Mouse (Mus musculus) intestine, embryonic 16.5 days (tissue): ENCODE measurements around the gene Ptgr1. TPM values are rescaled to one million over a fixed set of nuclear protein-coding genes. Genes with fewer than 3 reads are reported as not detected.
A peak's percentile ranks its signal among the peaks of the same experiment; 100 is the strongest.

Experiments
- ATAC-seq: fragments of 200-750 bp; cut with Nextera tagmentation; 2 replicates; pipeline ENCODE4 v1.8.0; 2017; ENCODE audit warnings: moderate TSS enrichment, moderate library complexity
- H3K27ac ChIP-seq: fragments of 300-500 bp; sonication (generic); 2 replicates; pipeline ENCODE4 v1.5.1; 2014; ENCODE audit warnings: mild to moderate bottlenecking, low read length
- H3K27me3 ChIP-seq: fragments of 300-500 bp; sonication (generic); replicated peaks from 2 replicates; pipeline ENCODE4 v1.6.1; 2014; ENCODE audit warnings: low read length, control low read depth, mixed read lengths; ENCODE audit not compliant: control insufficient read depth, insufficient read depth
- H3K36me3 ChIP-seq: fragments of 300-500 bp; sonication (generic); 2 replicates; pipeline ENCODE4 v1.6.1; 2014; ENCODE audit warnings: low read length, control low read depth; ENCODE audit not compliant: control insufficient read depth, insufficient read depth
- H3K4me1 ChIP-seq: fragments of 300-500 bp; sonication (generic); 2 replicates; pipeline ENCODE4 v1.6.1; 2014; ENCODE audit warnings: low read length, control low read depth, mixed read lengths; ENCODE audit not compliant: control insufficient read depth, insufficient read depth
- H3K4me2 ChIP-seq: fragments of 300-500 bp; sonication (generic); 2 replicates; pipeline ENCODE4 v1.6.1; 2014; ENCODE audit warnings: low read depth, low read length, control low read depth
- H3K4me3 ChIP-seq: fragments of 300-500 bp; sonication (generic); 2 replicates; pipeline ENCODE4 v1.5.1; 2014; ENCODE audit warnings: mild to moderate bottlenecking, low read length
- H3K9ac ChIP-seq: fragments of 300-500 bp; sonication (generic); 2 replicates; pipeline ENCODE4 v1.6.1; 2014; ENCODE audit warnings: low read depth, low read length
- H3K9me3 ChIP-seq: fragments of 300-500 bp; sonication (generic); 2 replicates; pipeline ENCODE4 v1.6.1; 2016; ENCODE audit warnings: low read length, control low read depth; ENCODE audit not compliant: control insufficient read depth
- WGBS: fragments of 180-500 bp; shearing (Covaris S2); extraction: QIAGEN DNeasy Blood & Tissue Kit; methylation state at CpG from one replicate; pipeline ENCODE4 v1.1.7; 2014; 5-methylcytosine and 5-hydroxymethylcytosine counted together
- polyA plus RNA-seq: library from polyadenylated mRNA; unstranded; fragments of >200 nt; fragmentation: Nextera tagmentation; extraction: Ambion mirVana; gene quantifications from 2 replicates; pipeline ENCODE4 v1.2.1, GENCODE M21; 2015

Gene Ptgr1
- 44.9 and 45.5 TPM in 2 replicates for polyA plus RNA-seq

DNA sequence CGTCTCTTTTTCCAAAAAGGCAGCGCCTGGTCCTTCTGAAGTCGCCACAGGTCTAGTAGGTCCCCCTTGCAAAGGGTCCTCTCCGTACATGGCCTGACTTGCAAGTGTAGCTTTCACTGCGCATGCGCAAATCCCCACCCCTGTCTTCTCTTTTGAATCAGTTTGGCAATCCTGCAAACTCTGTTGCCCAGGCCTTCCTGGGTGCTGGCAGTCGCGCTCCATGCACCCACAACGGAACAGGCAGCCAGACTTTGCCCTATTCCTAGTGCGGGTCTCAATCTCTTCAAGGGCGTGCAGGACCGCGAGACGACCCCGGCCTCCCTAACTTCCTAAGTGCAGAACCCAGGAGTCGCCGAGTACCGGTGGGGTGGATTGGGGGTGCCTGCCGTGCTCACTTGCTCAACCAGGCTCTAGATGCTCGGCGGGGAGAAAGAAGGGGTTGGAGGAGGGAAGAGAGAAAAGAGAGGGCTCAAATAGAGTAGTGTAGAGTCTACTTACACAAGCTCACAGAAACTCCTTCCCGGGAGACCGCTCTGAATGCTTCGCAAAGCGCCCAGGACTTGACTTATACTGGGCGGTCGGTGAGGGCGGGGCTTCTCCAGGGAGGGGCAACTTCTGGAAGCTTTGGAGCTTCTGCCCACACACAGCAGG lies at the start of gene Ptgr1:
Gene Ptgr1 (minus strand): TSS at position 580 of the 651 bp plus-strand sequence.
- ATAC-seq: peak; percentile 84
- 1% methylated on average over 28 of the region's 28 CpGs for WGBS
- Histone ChIP-seq H3K4me1 (0 out of 2 replicates have a peak, but pooled peaks cover 4% of the 10 kb centered on the region), H3K9ac (peak within 1 kb of the TSS; percentile 71), H3K36me3 (no peaks in the 10 kb centered on the region), H3K27me3 (no peaks in the 10 kb centered on the region), H3K9me3 (no peaks in the 10 kb centered on the region), H3K27ac (peak within 1 kb of the TSS; percentile 50), H3K4me2 (peak within 1 kb of the TSS; percentile 74), H3K4me3 (peak within 1 kb of the TSS; percentile 65)

DNA sequence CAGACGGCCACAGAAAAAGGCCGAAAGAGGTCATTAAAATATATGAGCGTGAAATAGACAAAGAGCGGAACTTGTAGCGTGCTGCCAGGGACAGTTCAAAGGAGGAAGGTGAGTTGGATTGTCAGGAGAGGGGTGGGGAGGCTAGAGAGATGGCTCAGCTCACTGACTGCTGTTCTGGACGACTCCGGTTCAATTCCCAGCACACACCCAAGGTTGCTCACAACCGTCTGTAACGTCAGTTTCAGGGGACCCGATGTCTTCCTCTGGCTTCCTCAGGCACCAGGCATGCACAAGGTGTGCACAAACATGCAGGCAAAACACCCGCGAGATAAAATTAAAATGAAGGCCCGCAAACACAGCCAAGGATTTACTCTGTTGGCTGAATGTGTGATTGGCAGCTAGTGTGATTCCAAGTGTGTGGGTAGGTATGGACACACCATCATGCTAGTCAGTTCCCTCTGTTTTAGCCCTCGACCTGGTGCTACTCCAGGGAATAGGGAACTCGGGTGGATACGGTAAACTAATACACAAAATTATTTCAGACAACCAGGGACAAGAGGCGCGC lies 48.9 kb upstream of the Ptgr1 start:
- Histone ChIP-seq H3K4me1 (peaks cover 10% of the 10 kb centered on the region), H3K27me3 (no peaks in the 10 kb centered on the region), H3K4me2 (peak overlapping the region; percentile 55), H3K27ac (no peak overlapping the region), H3K9ac (peak overlapping the region; percentile 94; the same call in 1 of the 2 replicates), H3K36me3 (0 out of 2 replicates have a peak, but pooled peaks cover 4% of the 10 kb centered on the region), H3K4me3 (peak overlapping the region; percentile 91), H3K9me3 (no peaks in the 10 kb centered on the region)
- no peak for ATAC-seq
- WGBS: 64% methylated on average over 18 of the region's 18 CpGs

DNA sequence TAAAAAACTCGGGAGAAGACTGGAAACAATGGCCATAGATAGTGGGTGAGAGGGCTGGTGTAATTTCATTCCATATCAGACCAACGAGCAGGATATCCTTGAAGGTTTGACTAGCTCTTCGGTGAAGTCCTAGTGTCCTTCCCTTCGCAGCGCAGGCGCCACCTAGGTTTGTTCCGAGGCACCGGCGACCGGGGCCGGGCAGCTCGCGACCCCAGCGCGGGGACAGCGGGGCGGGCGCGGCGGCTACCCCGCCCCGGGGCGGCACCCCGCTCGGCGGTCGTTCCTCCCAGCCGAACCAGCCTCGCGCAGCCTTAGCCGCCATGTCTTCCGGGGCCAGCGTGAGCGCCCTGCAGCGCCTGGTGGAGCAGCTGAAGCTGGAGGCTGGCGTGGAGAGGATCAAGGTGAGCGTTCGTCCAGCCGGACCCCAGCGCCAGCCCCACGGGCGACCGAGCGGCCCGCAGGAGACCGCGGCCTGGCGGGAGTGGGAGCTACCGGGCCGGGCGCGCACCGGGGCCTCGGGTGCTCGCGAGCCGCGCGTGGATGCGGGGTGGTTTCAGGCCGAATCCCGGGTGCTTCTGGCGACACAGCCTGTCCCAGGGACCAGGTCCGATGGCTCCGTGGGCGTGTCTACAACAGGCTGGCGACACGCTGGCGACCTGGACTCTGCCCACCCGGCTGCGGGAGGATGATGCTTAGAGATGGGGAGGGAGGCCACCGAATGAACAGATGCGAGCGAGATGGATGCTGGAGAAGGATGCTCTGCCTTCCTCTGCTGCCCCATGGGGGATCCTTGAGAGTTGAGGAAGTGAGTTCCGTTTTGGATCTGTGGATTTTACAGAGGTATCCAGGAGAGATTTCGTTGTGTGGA lies 48.2 kb upstream of the Ptgr1 start, which contains the start of gene Gng10:
Gene Gng10 (plus strand): TSS at position 171 of the 868 bp plus-strand sequence.
- H3K4me3 ChIP-seq: peak within 1 kb of the TSS; percentile 91
- H3K9me3 ChIP-seq: no peaks in the 10 kb centered on the region
- ATAC-seq: peak; percentile 95
- peak within 1 kb of the TSS; percentile 69 for H3K27ac ChIP-seq
- peaks cover 10% of the 10 kb centered on the region for H3K4me1 ChIP-seq
- H3K9ac ChIP-seq: peak within 1 kb of the TSS; percentile 94
- H3K27me3 ChIP-seq: no peaks in the 10 kb centered on the region
- WGBS: 9% methylated on average over 75 of the region's 76 CpGs
- peak within 1 kb of the TSS; percentile 55 for H3K4me2 ChIP-seq
- 0 out of 2 replicates have a peak, but pooled peaks cover 4% of the 10 kb centered on the region for H3K36me3 ChIP-seq

DNA sequence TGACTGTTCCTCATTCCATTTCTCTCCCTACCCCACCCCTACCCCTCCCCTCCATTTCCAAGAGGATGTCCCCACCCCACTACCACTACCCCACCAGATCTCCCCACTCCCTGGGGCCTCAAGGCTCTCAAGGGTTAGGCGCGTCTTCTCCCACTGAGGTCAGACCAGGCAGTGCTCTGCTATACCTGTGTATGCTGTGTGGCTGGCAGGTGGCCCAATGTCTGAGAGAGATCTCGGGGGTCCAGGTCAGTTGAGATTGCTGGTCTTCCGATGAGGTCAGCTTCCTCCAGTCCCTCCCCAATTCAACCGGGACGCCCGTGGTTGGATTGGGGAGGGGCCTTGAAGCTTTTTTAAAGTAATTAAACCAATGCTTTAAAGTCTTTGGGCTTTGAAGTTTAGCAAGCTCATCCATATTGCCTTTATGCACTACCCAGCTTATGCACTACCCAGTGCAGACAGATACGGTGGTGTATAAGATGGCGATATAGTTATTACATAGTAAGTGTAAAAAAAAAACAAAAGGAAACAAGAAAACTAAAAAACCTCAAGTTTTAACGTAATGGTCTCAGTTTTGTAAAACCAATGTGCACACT lies 47.5 kb upstream of the Ptgr1 start:
- H3K4me2 ChIP-seq: peak overlapping the region; percentile 55
- no peak overlapping the region for H3K27ac ChIP-seq
- peak overlapping the region; percentile 91 for H3K4me3 ChIP-seq
- H3K9me3 ChIP-seq: no peaks in the 10 kb centered on the region
- no peaks in the 10 kb centered on the region for H3K36me3 ChIP-seq
- ATAC-seq: no peak
- H3K27me3 ChIP-seq: no peaks in the 10 kb centered on the region
- peaks cover 10% of the 10 kb centered on the region for H3K4me1 ChIP-seq
- peak overlapping the region; percentile 94; the same call in 1 of the 2 replicates for H3K9ac ChIP-seq
- WGBS: 79% methylated on average over 10 of the region's 10 CpGs

DNA sequence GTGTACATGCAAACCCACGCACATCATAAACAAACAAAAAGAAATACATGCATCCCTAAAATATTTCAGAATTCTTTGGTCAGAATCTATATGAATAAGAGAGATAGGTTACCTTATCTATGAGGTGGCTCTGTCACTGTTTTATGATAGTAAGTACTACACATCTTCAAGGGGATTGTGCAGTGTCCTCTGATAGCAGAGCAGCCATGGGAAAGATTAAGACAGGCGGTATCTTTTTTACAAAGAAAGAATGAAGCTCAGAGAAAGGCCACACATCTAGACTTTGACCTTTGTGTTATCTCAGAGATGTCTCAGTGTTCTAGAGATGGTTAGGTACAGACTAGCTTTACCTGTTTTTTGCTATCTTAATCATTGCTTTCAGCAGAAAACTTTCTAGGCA lies 30.0 kb upstream of the Ptgr1 start:
- no peak overlapping the region for H3K27ac ChIP-seq
- no peak overlapping the region for H3K4me3 ChIP-seq
- ATAC-seq: 0 out of 2 replicates have a peak, but pooled peaks have one; percentile 38
- H3K4me1 ChIP-seq: no peaks in the 10 kb centered on the region; the same call in 1 of the 2 replicates
- no peaks in the 10 kb centered on the region for H3K9me3 ChIP-seq
- H3K27me3 ChIP-seq: no peaks in the 10 kb centered on the region
- WGBS: 76% methylated on average over 2 of the region's 2 CpGs
- no peak overlapping the region for H3K4me2 ChIP-seq
- H3K9ac ChIP-seq: no peak overlapping the region
- H3K36me3 ChIP-seq: no peaks in the 10 kb centered on the region

DNA sequence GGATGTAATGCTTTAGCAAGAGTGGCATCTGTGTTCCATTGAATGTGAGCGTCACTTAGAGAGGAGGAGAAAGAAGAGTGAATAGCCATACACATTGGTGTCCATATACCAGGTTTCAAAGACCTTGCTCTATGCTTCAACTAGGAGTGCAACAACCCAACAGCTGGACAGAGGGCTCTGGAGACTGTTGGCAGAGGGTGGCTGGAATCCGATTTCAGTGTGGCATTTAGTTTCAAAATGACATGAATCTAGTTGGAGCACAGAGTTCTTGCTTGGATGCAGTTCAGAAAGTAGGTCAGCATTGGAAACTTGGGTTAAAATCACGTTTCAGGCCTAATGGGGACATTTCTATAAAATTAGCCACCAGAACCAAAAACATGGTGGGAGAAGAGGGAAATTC lies 28.3 kb upstream of the Ptgr1 start:
- no peaks in the 10 kb centered on the region for H3K9me3 ChIP-seq
- no peak overlapping the region for H3K4me3 ChIP-seq
- H3K36me3 ChIP-seq: no peaks in the 10 kb centered on the region
- ATAC-seq: no peak
- H3K27ac ChIP-seq: no peak overlapping the region
- 90% methylated on average over 3 of the region's 3 CpGs for WGBS
- no peak overlapping the region for H3K9ac ChIP-seq
- no peaks in the 10 kb centered on the region; the same call in 1 of the 2 replicates for H3K4me1 ChIP-seq
- no peaks in the 10 kb centered on the region for H3K27me3 ChIP-seq
- H3K4me2 ChIP-seq: no peak overlapping the region

DNA sequence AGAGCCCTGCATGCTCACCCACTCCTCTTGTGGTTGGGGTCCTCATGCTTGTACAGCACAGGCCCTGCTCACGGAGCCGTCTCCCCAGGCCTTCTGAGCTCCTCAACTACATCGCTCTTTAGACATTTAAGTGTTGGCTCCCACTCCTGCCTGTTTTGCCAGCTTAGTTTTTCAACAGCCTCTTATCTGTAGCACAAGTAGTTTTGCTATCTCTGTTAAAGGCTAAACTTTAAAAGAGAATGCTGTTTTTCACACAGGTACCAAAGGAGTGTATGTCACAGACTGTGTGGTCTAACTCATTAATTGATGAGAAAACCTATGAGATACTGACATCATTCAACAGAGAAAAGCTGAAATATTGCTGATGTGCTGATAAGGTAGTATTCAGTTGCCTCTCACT lies 24.5 kb upstream of the Ptgr1 start:
- Histone ChIP-seq H3K36me3 (no peaks in the 10 kb centered on the region), H3K4me1 (no peaks in the 10 kb centered on the region), H3K9ac (no peak overlapping the region), H3K4me3 (no peak overlapping the region), H3K9me3 (no peaks in the 10 kb centered on the region), H3K4me2 (no peak overlapping the region), H3K27ac (no peak overlapping the region), H3K27me3 (no peaks in the 10 kb centered on the region)
- no peak for ATAC-seq
- 73% methylated on average over 3 of the region's 3 CpGs for WGBS

GRCm38 (mm10) chr4:59009696-59010095 lies 22.8 kb upstream of the Ptgr1 start:
- H3K4me2 ChIP-seq: no peak overlapping the region
- no peak for ATAC-seq
- H3K9ac ChIP-seq: no peak overlapping the region
- H3K27me3 ChIP-seq: no peaks in the 10 kb centered on the region
- no peak overlapping the region for H3K27ac ChIP-seq
- no peaks in the 10 kb centered on the region for H3K36me3 ChIP-seq
- H3K9me3 ChIP-seq: no peaks in the 10 kb centered on the region
- H3K4me1 ChIP-seq: peaks cover 5% of the 10 kb centered on the region
- no peak overlapping the region for H3K4me3 ChIP-seq
- 83% methylated on average over 4 of the region's 4 CpGs for WGBS

- 91% methylated on average over 7 of the region's 7 CpGs for WGBS
- H3K4me1 ChIP-seq: peaks cover 10% of the 10 kb centered on the region
- no peak overlapping the region for H3K4me3 ChIP-seq
Observed at GRCm38 (mm10) chr4:59009186-59009585, 22.3 kb upstream of the Ptgr1 start.

More at GRCm38 (mm10) chr4:59009186-59009585, 22.3 kb upstream of the Ptgr1 start:
- no peaks in the 10 kb centered on the region for H3K9me3 ChIP-seq
- no peak overlapping the region for H3K4me2 ChIP-seq
- ATAC-seq: no peak
- H3K27me3 ChIP-seq: no peaks in the 10 kb centered on the region
- H3K9ac ChIP-seq: no peak overlapping the region
- no peak overlapping the region for H3K27ac ChIP-seq
- H3K36me3 ChIP-seq: no peaks in the 10 kb centered on the region
